Mouse (Mus musculus) erythroblast, embryonic 14.5 days (primary cell): Measurements from ENCODE around the gene Myh9.

ENCODE experiments used
- GATA1 ChIP-seq: IDR thresholded peaks from 2 replicates; pipeline ENCODE4 v1.6.1; 2012; ENCODE audit warnings: low read length, inconsistent platforms, mixed read lengths
- TAL1 ChIP-seq: IDR thresholded peaks from 3 replicates; pipeline ENCODE4 v1.6.1; 2012; ENCODE audit warnings: low read length, inconsistent platforms, mixed read lengths

DNA sequence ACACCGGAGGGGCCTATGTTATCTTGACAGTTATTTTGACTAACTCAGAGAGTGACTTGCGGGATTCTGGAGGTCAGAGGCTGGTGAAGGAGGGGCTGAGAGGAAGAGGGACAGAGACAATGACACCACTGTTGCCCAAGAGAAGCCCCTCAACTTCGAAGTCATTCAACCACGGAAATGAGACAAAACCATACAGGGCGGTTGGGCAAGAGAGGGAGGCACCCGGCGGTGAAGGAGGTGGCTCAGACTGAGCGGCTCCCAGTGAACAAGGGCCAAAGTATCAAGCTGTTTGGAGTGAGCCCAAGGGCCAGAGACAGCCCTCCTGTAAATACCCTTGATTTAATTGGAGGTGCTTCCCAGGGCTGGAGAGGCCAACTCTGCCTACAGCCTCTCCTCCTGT lies 13.3 kb upstream of the Myh9 start:
- no peak for TF ChIP-seq GATA1
- no peak for TF ChIP-seq TAL1
